Mouse (Mus musculus): ENCODE results near the gene Gatd1. TPM values are rescaled to one million over a fixed set of nuclear protein-coding genes. Genes with fewer than 3 reads are reported as not detected.

Gatd1 gene
- total RNA-seq, 2 experiments from 2014 or later, result 42.4 to 49.2 TPM

GRCm38 (mm10) chr7:141361510-141361909, 52.4 kb downstream of the Gatd1 start:
- DNase-seq (ENCODE audit: extremely low spot score in 1 of 2, low spot score in 1 of 2), result no peak

Other genes with a start within 250 kb of the Gatd1 start
- gene Rnh1, start 241.3 kb downstream of the Gatd1 start, total RNA-seq (2021), result 10 to 100 TPM; 32.5 to 36.5 TPM
- gene Hras, start 220.1 kb downstream of the Gatd1 start, total RNA-seq (2021), result 100 to 1,000 TPM; 193 to 235 TPM
- gene Lrrc56, start 220.0 kb downstream of the Gatd1 start, total RNA-seq (2021), result 1 to 10 TPM; 4.5 to 6.1 TPM
- not detected for gene Lmntd2, start 200.1 kb downstream of the Gatd1 start, total RNA-seq (2021)
- under 1 TPM; 0.64 to 0.80 TPM for gene Rassf7, start 198.3 kb downstream of the Gatd1 start, total RNA-seq (2021)
- gene Phrf1, start 185.4 kb downstream of the Gatd1 start, total RNA-seq (2021), result 10 to 100 TPM; 67.1 to 71.1 TPM
- 1 to 10 TPM in 1 of 2 experiments, under 1 TPM in 1; 0.91 to 1.9 TPM for gene Irf7, start 147.7 kb downstream of the Gatd1 start, total RNA-seq (2021)
- not detected for gene Cdhr5, start 137.3 kb downstream of the Gatd1 start, total RNA-seq (2021)
- gene Sct, start 135.0 kb downstream of the Gatd1 start, total RNA-seq (2021), result not detected
- gene Drd4, start 122.1 kb downstream of the Gatd1 start, total RNA-seq (2021), result under 1 TPM in 1 of 2 experiments, not detected in 1; 0.12 TPM
- 10 to 100 TPM; 91.3 to 92.6 TPM for gene Deaf1, start 86.4 kb downstream of the Gatd1 start, total RNA-seq (2021)
- gene Tmem80, start 86.4 kb downstream of the Gatd1 start, total RNA-seq (2021), result 10 to 100 TPM; 28.8 to 39.3 TPM
- gene Eps8l2, start 75.3 kb downstream of the Gatd1 start, total RNA-seq (2021), result 1 to 10 TPM; 4.7 to 6.2 TPM
- gene Taldo1, start 21.9 kb downstream of the Gatd1 start, total RNA-seq (2021), result 100 to 1,000 TPM; 125 to 154 TPM
- 100 to 1,000 TPM; 286 to 299 TPM for gene Cend1, start 15.4 kb upstream of the Gatd1 start, total RNA-seq (2021)
- 100 to 1,000 TPM; 351 to 355 TPM for gene Slc25a22, start 23.8 kb upstream of the Gatd1 start, total RNA-seq (2021)
- gene Pidd1, start 29.9 kb upstream of the Gatd1 start, total RNA-seq (2021), result 1 to 10 TPM in 1 of 2 experiments, under 1 TPM in 1; 0.84 to 2.2 TPM
- gene Rplp2, start 33.2 kb upstream of the Gatd1 start, total RNA-seq (2021), result 100 to 1,000 TPM; 526 to 589 TPM
- 10 to 100 TPM; 23.2 to 30.4 TPM for gene Pnpla2, start 41.1 kb upstream of the Gatd1 start, total RNA-seq (2021)
- gene Cracr2b, start 47.0 kb upstream of the Gatd1 start, total RNA-seq (2021), result 1 to 10 TPM; 2.1 to 4.2 TPM
- 10 to 100 TPM; 25.7 TPM for gene Cd151, start 53.3 kb upstream of the Gatd1 start, total RNA-seq (2021)
- 10 to 100 TPM; 40.9 to 47.2 TPM for gene Polr2l, start 61.0 kb upstream of the Gatd1 start, total RNA-seq (2021)
- 10 to 100 TPM; 12.2 to 14.3 TPM for gene Tspan4, start 61.1 kb upstream of the Gatd1 start, total RNA-seq (2021)
- 10 to 100 TPM; 81.3 to 84.0 TPM for gene Chid1, start 125.7 kb upstream of the Gatd1 start, total RNA-seq (2021)
- gene Ap2a2, start 148.0 kb upstream of the Gatd1 start, total RNA-seq (2021), result 100 to 1,000 TPM; 238 to 254 TPM
- gene Muc6, start 241.2 kb upstream of the Gatd1 start, total RNA-seq (2021), result not detected

All from layer of hippocampus, postnatal 25 days (tissue).